Mouse (Mus musculus) spleen, adult 12 weeks (tissue): ENCODE data around the gene Smyd3.
"Not testable (repeated sequence)": the region's sequence is repeated elsewhere in the genome, so short reads cannot be mapped to it uniquely, and the experiment has no call there.

Experiments used
- DNase-seq: peaks from one replicate; pipeline ENCODE4 v3.0.0; 2022; ENCODE audit warnings: low spot score

The Smyd3 gene

GRCm38 (mm10) chr1:179374987-179375386, 142.9 kb downstream of the Smyd3 start:
- no peak for DNase-seq

- no peak for DNase-seq
Measured at GRCm38 (mm10) chr1:179373911-179374310, 143.9 kb downstream of the Smyd3 start.

- DNase-seq, result no peak
Measured at GRCm38 (mm10) chr1:179371191-179371590, 146.7 kb downstream of the Smyd3 start.

- no peak for DNase-seq
Measured at GRCm38 (mm10) chr1:179368426-179369010, 149.3 kb downstream of the Smyd3 start.

GRCm38 (mm10) chr1:179361481-179362466, 156.1 kb downstream of the Smyd3 start:
- no peak for DNase-seq

GRCm38 (mm10) chr1:179357111-179357510, 160.7 kb downstream of the Smyd3 start:
- no peak for DNase-seq

GRCm38 (mm10) chr1:179354250-179354649, 163.6 kb downstream of the Smyd3 start:
- no peak for DNase-seq

GRCm38 (mm10) chr1:179345318-179345925, 172.4 kb downstream of the Smyd3 start:
- DNase-seq, result no peak

- no peak for DNase-seq
Measured at GRCm38 (mm10) chr1:179343426-179343825, 174.4 kb downstream of the Smyd3 start.

- no peak for DNase-seq
Measured at GRCm38 (mm10) chr1:179341589-179341988, 176.3 kb downstream of the Smyd3 start.

GRCm38 (mm10) chr1:179339066-179339465, 178.8 kb downstream of the Smyd3 start:
- DNase-seq, result no peak

- DNase-seq, result no peak
Measured at GRCm38 (mm10) chr1:179337529-179337928, 180.3 kb downstream of the Smyd3 start.

GRCm38 (mm10) chr1:179326965-179327308, 190.9 kb downstream of the Smyd3 start:
- DNase-seq, result no peak

- no peak for DNase-seq
Measured at GRCm38 (mm10) chr1:179326262-179326964, 191.4 kb downstream of the Smyd3 start.

- no peak for DNase-seq
Measured at GRCm38 (mm10) chr1:179324271-179324670, 193.6 kb downstream of the Smyd3 start.

- DNase-seq, result no peak
Measured at GRCm38 (mm10) chr1:179313618-179314017, 204.2 kb downstream of the Smyd3 start.

GRCm38 (mm10) chr1:179309487-179309886, 208.4 kb downstream of the Smyd3 start:
- no peak for DNase-seq

GRCm38 (mm10) chr1:179302446-179303230, 215.2 kb downstream of the Smyd3 start:
- DNase-seq, result no peak

GRCm38 (mm10) chr1:179295626-179296025, 222.2 kb downstream of the Smyd3 start:
- DNase-seq, result no peak

- DNase-seq, result no peak
Measured at GRCm38 (mm10) chr1:179293772-179294353, 224.0 kb downstream of the Smyd3 start.

GRCm38 (mm10) chr1:179290181-179290580, 227.7 kb downstream of the Smyd3 start:
- not testable (repeated sequence) for DNase-seq
